Mouse (Mus musculus) thymus, adult 2 months (tissue): ENCODE data around the gene Lingo2.

Experiments
- CTCF ChIP-seq: fragments of 200-500 bp; IDR thresholded peaks from 2 replicates; pipeline ENCODE4 v1.5.1; 2012; ENCODE audit warnings: mild to moderate bottlenecking, control low read depth, low read length, moderate library complexity, borderline replicate concordance; ENCODE audit not compliant: control insufficient read depth, poor library complexity, insufficient read depth; ENCODE audit errors: extremely low read depth
- POLR2A ChIP-seq: fragments of 200-500 bp; IDR thresholded peaks from 2 replicates; pipeline ENCODE4 v1.6.1; 2012; ENCODE audit warnings: mild to moderate bottlenecking, low read length, control low read depth, moderate library complexity; ENCODE audit not compliant: control insufficient read depth, poor library complexity, insufficient read depth; ENCODE audit errors: extremely low read depth

- TF ChIP-seq CTCF: no peak
- no peak for TF ChIP-seq POLR2A
Observed at GRCm38 (mm10) chr4:36533895-36534294, 417.7 kb downstream of the Lingo2 start.
